Mouse (Mus musculus): ENCODE results near the gene Fam216a. TPM values are rescaled to one million over a fixed set of nuclear protein-coding genes. Genes with fewer than 3 reads are reported as not detected.
A peak's percentile ranks its signal among the peaks of the same experiment; 100 is the strongest.
"Not testable (repeated sequence)": the region's sequence is repeated elsewhere in the genome, so short reads cannot be mapped to it uniquely, and the experiment has no call there.

Gene Fam216a
- polyA plus RNA-seq, 1 experiment: 14.2 TPM

DNA sequence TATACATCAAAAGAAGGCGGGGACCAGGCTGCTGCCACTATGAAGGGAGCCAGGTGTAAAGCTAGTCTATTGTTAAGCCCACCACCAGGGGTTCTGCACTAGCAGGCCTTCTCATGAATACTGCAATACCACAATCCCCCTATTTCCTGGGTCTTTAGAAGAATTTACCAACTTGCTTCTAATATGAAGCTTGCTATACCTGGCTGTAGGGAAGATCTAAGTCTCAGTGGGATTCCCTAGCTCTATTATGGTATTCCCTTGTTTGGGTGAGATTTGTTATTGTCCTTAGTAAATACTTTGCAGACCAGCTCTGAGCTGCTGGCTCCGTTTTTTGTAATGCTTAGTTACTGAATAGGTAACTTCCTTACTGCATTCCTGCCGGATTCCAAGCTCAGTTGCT is 53.2 kb downstream of the Fam216a start:
- H3K4me3 ChIP-seq (ENCODE audit: insufficient read depth, low read depth, low read length); H3K27ac ChIP-seq (replicated peaks; ENCODE audit: low read depth, low read length): not testable (repeated sequence)
- peaks cover 21% of the 10 kb centered on the region for H3K4me1 ChIP-seq (ENCODE audit: control insufficient read depth, insufficient read depth, insufficient read length, low read length)

DNA sequence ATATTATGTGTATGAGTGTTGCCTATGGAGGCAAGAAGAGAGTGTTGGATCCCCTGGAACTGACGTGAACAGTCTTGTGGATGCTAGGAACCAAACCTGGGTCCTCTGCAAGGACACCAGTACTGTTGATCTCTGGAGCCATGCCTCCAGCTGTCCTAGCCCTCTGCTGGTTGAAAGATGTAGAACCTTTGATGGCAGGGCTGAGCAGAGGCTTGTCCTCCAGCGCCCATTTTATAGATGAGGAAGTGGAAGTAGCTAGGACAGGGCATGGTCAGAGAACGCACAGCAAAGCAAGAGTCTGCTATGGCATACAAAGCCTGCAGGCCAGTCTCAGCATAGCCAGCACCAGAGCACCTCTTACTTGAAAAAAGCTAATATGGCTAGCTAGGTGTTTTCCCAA is 54.1 kb downstream of the Fam216a start:
- peaks cover 21% of the 10 kb centered on the region for H3K4me1 ChIP-seq (ENCODE audit: control insufficient read depth, insufficient read depth, insufficient read length, low read length)
- H3K27ac ChIP-seq (replicated peaks; ENCODE audit: low read depth, low read length): no peak overlapping the region
- no peak overlapping the region for H3K4me3 ChIP-seq (ENCODE audit: insufficient read depth, low read depth, low read length)

DNA sequence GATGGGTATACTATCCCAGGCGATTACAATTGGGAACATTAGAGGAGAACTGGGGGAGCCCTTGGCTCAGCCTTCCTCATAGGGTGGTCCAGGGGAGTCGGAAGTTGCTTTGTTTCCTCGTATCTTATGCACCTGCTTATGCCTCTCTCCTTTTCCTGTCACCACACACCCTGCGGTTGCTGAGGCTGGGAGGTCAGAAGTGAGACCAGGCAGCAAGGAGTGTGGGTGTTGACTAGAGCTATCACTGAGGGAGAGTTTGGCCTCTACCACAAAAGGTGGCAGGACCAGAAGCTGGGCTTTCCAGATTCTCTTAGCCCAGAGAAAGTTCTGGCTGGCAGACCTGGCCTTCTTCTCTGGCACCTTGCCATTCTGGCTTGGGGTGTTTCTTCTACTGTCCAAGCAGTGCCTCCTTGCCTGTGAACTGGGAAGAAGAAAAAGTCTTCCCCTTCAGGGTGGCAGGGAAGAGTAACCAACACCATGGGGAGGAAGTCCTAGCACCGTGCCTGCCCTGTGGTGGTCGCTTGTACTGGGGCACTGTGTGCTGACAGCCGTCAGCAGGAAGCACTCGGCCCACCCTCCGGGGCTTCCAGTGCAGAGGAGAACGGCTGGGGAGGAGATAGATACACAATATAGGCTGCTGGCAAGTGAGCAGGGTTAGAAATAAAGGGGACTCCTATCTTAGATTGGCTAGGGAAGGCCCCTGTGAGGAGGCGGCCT is 54.7 kb downstream of the Fam216a start:
- H3K4me1 ChIP-seq (ENCODE audit: control insufficient read depth, insufficient read depth, insufficient read length, low read length): peaks cover 21% of the 10 kb centered on the region
- H3K27ac ChIP-seq (replicated peaks; ENCODE audit: low read depth, low read length): no peak overlapping the region
- no peak overlapping the region for H3K4me3 ChIP-seq (ENCODE audit: insufficient read depth, low read depth, low read length)

DNA sequence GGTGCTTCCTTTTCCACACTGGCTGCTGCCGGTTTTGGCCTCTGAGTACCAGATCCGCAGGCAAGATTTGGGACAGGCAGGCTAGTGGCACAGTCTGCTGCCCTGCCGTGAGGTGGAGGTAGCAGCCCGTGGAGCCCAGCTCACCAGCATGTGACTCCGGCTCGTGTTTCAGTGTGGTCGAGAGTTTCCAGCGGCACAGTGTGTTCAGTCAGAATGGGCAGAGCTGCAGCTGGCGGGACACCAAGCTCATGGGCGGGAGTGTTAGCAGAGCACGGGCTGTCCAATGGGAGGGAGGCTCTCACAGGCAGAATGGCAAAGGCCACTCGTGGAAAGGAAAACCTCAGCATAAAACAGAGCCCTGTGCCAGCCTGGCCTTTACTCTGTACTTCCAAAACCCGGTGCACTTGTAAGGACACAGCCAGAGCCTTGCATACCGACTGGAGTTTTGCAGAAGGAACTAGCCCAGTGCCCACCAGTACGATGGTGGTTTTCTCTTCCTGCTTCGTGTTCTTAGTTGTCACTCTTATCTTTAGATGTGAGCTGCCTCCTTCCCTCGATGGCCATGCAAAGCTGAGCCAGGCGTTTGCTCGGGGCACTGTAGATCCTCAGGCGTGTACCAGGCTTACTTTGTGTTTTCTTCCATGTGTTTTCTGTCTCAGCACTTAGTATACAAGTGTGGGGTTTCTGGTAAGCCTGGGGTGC is 57.0 kb downstream of the Fam216a start:
- Histone ChIP-seq H3K4me1 (ENCODE audit: control insufficient read depth, insufficient read depth, insufficient read length, low read length) (peaks cover 14% of the 10 kb centered on the region), H3K27ac (replicated peaks; ENCODE audit: low read depth, low read length) (peak overlapping the region; percentile 22), H3K4me3 (ENCODE audit: insufficient read depth, low read depth, low read length) (no peak overlapping the region)

Other genes with a start within 250 kb of the Fam216a start
- not detected in 2 replicates for gene Ccdc63, start 231.5 kb downstream of the Fam216a start, polyA plus RNA-seq (2012; ENCODE audit: insufficient read depth, insufficient read length, missing spikeins)
- 85.4 and 119 TPM in 2 replicates for gene Ppp1cc, start 214.1 kb downstream of the Fam216a start, polyA plus RNA-seq (2012; ENCODE audit: insufficient read depth, insufficient read length, missing spikeins)
- 5.7 and 7.7 TPM in 2 replicates for gene Hvcn1, start 165.6 kb downstream of the Fam216a start, polyA plus RNA-seq (2012; ENCODE audit: insufficient read depth, insufficient read length, missing spikeins)
- 1.2 and 2.9 TPM in 2 replicates for gene Tctn1, start 107.9 kb downstream of the Fam216a start, polyA plus RNA-seq (2012; ENCODE audit: insufficient read depth, insufficient read length, missing spikeins)
- 24.3 and 28.0 TPM in 2 replicates for gene Pptc7, start 88.0 kb downstream of the Fam216a start, polyA plus RNA-seq (2012; ENCODE audit: insufficient read depth, insufficient read length, missing spikeins)
- gene Rad9b, start 18.1 kb downstream of the Fam216a start, polyA plus RNA-seq (2012; ENCODE audit: insufficient read depth, insufficient read length, missing spikeins): 6.3 and 6.9 TPM in 2 replicates
- 101 and 111 TPM in 2 replicates for gene Vps29, start 18.0 kb downstream of the Fam216a start, polyA plus RNA-seq (2012; ENCODE audit: insufficient read depth, insufficient read length, missing spikeins)
- gene Gpn3, start 488 bp downstream of the Fam216a start, polyA plus RNA-seq (2012; ENCODE audit: insufficient read depth, insufficient read length, missing spikeins): 13.9 and 15.7 TPM in 2 replicates
- gene Arpc3, start 19.5 kb upstream of the Fam216a start, polyA plus RNA-seq (2012; ENCODE audit: insufficient read depth, insufficient read length, missing spikeins): 158 and 247 TPM in 2 replicates
- 16.6 and 17.5 TPM in 2 replicates for gene Anapc7, start 49.3 kb upstream of the Fam216a start, polyA plus RNA-seq (2012; ENCODE audit: insufficient read depth, insufficient read length, missing spikeins)
- gene Atp2a2, start 129.9 kb upstream of the Fam216a start, polyA plus RNA-seq (2012; ENCODE audit: insufficient read depth, insufficient read length, missing spikeins): 77.3 and 79.4 TPM in 2 replicates
- gene Ift81, start 242.2 kb upstream of the Fam216a start, polyA plus RNA-seq (2012; ENCODE audit: insufficient read depth, insufficient read length, missing spikeins): 23.3 and 26.5 TPM in 2 replicates